In genomic region chr2:76655982-76656381, GRCm38 (mm10) we compare ENCODE assay signal across 12 mouse cellular contexts. TPM values are rescaled to one million over a fixed set of nuclear protein-coding genes. Genes with fewer than 3 reads are reported as not detected.
DNase-seq lines count a peak whose midpoint lies in the region; ATAC-seq and TF ChIP-seq lines count a peak whose summit lies in the region.
"Had no signal": no experiment of that assay in that cellular context is flagged by ENCODE, and none has a peak within 500 bp of the region (broad histone marks: within the 10 kb centered on the region; RNA-seq: fewer than 3 reads in every experiment).

No protein-coding gene starts in this region.

- DNase-seq in kidney, adult 18-20 months, result no peak
- DNase-seq in MEL (ENCODE audit: low read depth, low spot score), result peak; percentile 42
- DNase-seq in kidney, postnatal 36 days, result peak; percentile 42 to 43
- DNase-seq in T-cell, adult 2 months (ENCODE audit: low spot score), result no peak
- DNase-seq in right cerebral cortex, postnatal 10 days (ENCODE audit: low spot score in 2 of 2), result no peak
- no peak for DNase-seq in layer of hippocampus, adult 11-12 months (ENCODE audit: low spot score)
- DNase-seq: cerebellum, postnatal 10 days had no signal

- no peak overlapping the region for H3K27ac ChIP-seq in kidney, embryonic 16.5 days (ENCODE audit: low read length)
- no peak overlapping the region for H3K27ac ChIP-seq in MEL (ENCODE audit: control insufficient read depth, low read depth, low read length)
- H3K27ac ChIP-seq: forebrain, embryonic 12.5 days; macrophage; stomach, embryonic 15.5 days had no signal

- no peak; the same call in none of the 2 replicates for TF ChIP-seq RAD21 in MEL (IDR thresholded peaks at IDR 0.05; ENCODE audit: low read depth, low read length)

- H3K4me2 ChIP-seq in kidney, embryonic 16.5 days (replicated peaks; ENCODE audit: low read depth, low read length), result no peak overlapping the region
- H3K4me2 ChIP-seq: forebrain, embryonic 12.5 days; stomach, embryonic 15.5 days had no signal

- no peaks in the 10 kb centered on the region for H3K4me1 ChIP-seq in kidney, embryonic 16.5 days (ENCODE audit: insufficient read depth, low read length)
- peaks cover 4% of the 10 kb centered on the region; the same call in 1 of the 2 replicates for H3K4me1 ChIP-seq in E14TG2a.4 (replicated peaks; ENCODE audit: low read depth, low read length)
- H3K4me1 ChIP-seq in MEL (ENCODE audit: control insufficient read depth in 1 of 2, insufficient read depth in 2 of 2, low read length in 2 of 2), result no peaks in the 10 kb centered on the region
- H3K4me1 ChIP-seq: forebrain, embryonic 12.5 days; stomach, embryonic 15.5 days had no signal

- TF ChIP-seq CTCF in E14TG2a.4 (conservative IDR thresholded peaks at IDR 0.05; ENCODE audit: low read length) (peak; percentile 58), MEL (IDR thresholded peaks at IDR 0.05 in 2 of 3, conservative IDR thresholded peaks at IDR 0.05 in 1 of 3; ENCODE audit: control insufficient read depth in 1 of 3, insufficient read depth in 1 of 3, low read depth in 2 of 3, low read length in 3 of 3, poor library complexity in 1 of 3, severe bottlenecking in 1 of 3) (peak in 2 of 3 experiments; percentile 40 to 54; a peak in 3 of 6 replicates)

- H3K9me3 ChIP-seq in kidney, embryonic 16.5 days (ENCODE audit: low read length), result no peaks in the 10 kb centered on the region
- H3K9me3 ChIP-seq in E14TG2a.4 (ENCODE audit: low read length) (peaks cover 8% of the 10 kb centered on the region; the same call in 1 of the 2 replicates), MEL (replicated peaks; ENCODE audit: insufficient read depth, low read length) (no peaks in the 10 kb centered on the region)
- H3K9me3 ChIP-seq: forebrain, embryonic 12.5 days; stomach, embryonic 15.5 days had no signal

- H3K4me3 ChIP-seq in kidney, embryonic 16.5 days (ENCODE audit: low read length), result no peak overlapping the region
- H3K4me3 ChIP-seq in E14TG2a.4 (replicated peaks; ENCODE audit: low read length) (no peak overlapping the region), MEL (ENCODE audit: control insufficient read depth in 1 of 2, insufficient read depth in 1 of 2, low read depth in 2 of 2, low read length in 2 of 2) (no peak overlapping the region)
- H3K4me3 ChIP-seq: forebrain, embryonic 12.5 days; stomach, embryonic 15.5 days had no signal

- no peak for TF ChIP-seq EP300 in MEL (IDR thresholded peaks at IDR 0.05; ENCODE audit: low read depth in 1 of 2, low read length in 2 of 2)

- 0 out of 2 replicates have a peak, but pooled peaks have one; percentile 23 for ATAC-seq in kidney, embryonic 16.5 days (ENCODE audit: low FRiP score, low TSS enrichment)

- H3K9ac ChIP-seq in kidney, embryonic 16.5 days (replicated peaks; ENCODE audit: low read length), result no peak overlapping the region
- H3K9ac ChIP-seq in MEL (ENCODE audit: control insufficient read depth, low read depth, low read length, poor library complexity, severe bottlenecking), result no peak overlapping the region
- H3K9ac ChIP-seq: forebrain, embryonic 12.5 days; stomach, embryonic 15.5 days had no signal

- 8% methylated on average over 1 of the region's 1 CpGs for WGBS in kidney, embryonic 16.5 days

- no peak for TF ChIP-seq POLR2A in MEL (IDR thresholded peaks at IDR 0.05; ENCODE audit: control insufficient read depth in 1 of 2, insufficient read depth in 1 of 2, low read depth in 1 of 2, low read length in 2 of 2, poor library complexity in 1 of 2)

- no peaks in the 10 kb centered on the region for H3K27me3 ChIP-seq in kidney, embryonic 16.5 days (ENCODE audit: insufficient read depth, low read length)
- H3K27me3 ChIP-seq in E14TG2a.4 (ENCODE audit: insufficient read depth, low read length) (no peaks in the 10 kb centered on the region), MEL (ENCODE audit: control insufficient read depth in 1 of 2, insufficient read depth in 2 of 2, low read length in 2 of 2) (no peaks in the 10 kb centered on the region)
- H3K27me3 ChIP-seq: forebrain, embryonic 12.5 days; stomach, embryonic 15.5 days had no signal

- no peaks in the 10 kb centered on the region for H3K79me2 ChIP-seq in MEL (ENCODE audit: control insufficient read depth, insufficient read depth, low read length, poor library complexity)

- H3K36me3 ChIP-seq in kidney, embryonic 16.5 days (ENCODE audit: insufficient read depth, low read length), result no peaks in the 10 kb centered on the region
- H3K36me3 ChIP-seq in E14TG2a.4 (ENCODE audit: insufficient read depth, low read length) (no peaks in the 10 kb centered on the region), MEL (ENCODE audit: control insufficient read depth in 1 of 2, insufficient read depth in 2 of 2, low read length in 2 of 2) (no peaks in the 10 kb centered on the region)
- H3K36me3 ChIP-seq: forebrain, embryonic 12.5 days; stomach, embryonic 15.5 days had no signal

TF ChIP-seq in MEL, 35 proteins besides CTCF, POLR2A, EP300 and RAD21:
- TF ChIP-seq POLR2AphosphoS2 (IDR thresholded peaks at IDR 0.05; ENCODE audit: low read length), result no peak
- peak; percentile 13; the same call in 1 of the 2 replicates for TF ChIP-seq SMC3 (IDR thresholded peaks at IDR 0.05; ENCODE audit: low read depth, low read length)

RNA-seq across cellular contexts. Expression of gene Pjvk, which starts 7.7 kb away (rescaled TPM):
- polyA plus RNA-seq in kidney, embryonic 16.5 days (2015; fragmentation: Nextera tagmentation; extraction: Ambion mirVana), result 2.3 and 2.6 TPM in 2 replicates
- total RNA-seq in MEL (2012; rRNA removed), result not detected in 2 replicates
- under 1 TPM in 1 of 2 experiments, not detected in 1; 0.07 TPM for polyA plus RNA-seq in MEL (2012; ENCODE audit: insufficient read depth in 1 of 2, insufficient read length in 2 of 2, low read depth in 1 of 2, low replicate concordance in 2 of 2, missing spikeins in 1 of 2)

RNA-seq across cellular contexts. Expression of gene Prkra, which starts 8.2 kb away (rescaled TPM):
- polyA plus RNA-seq in kidney, embryonic 16.5 days (2015; fragmentation: Nextera tagmentation; extraction: Ambion mirVana), result 78.9 and 80.6 TPM in 2 replicates
- 15.7 and 18.8 TPM in 2 replicates for total RNA-seq in MEL (2012; rRNA removed)
- polyA plus RNA-seq in MEL (2012; ENCODE audit: insufficient read depth in 1 of 2, insufficient read length in 2 of 2, low read depth in 1 of 2, low replicate concordance in 2 of 2, missing spikeins in 1 of 2), result 10 to 100 TPM in 1 of 2 experiments, not detected in 1; 21.5 TPM

RNA-seq across cellular contexts. Expression of gene Fkbp7, which starts 16.9 kb away (rescaled TPM):
- 55.3 and 60.7 TPM in 2 replicates for polyA plus RNA-seq in kidney, embryonic 16.5 days (2015; fragmentation: Nextera tagmentation; extraction: Ambion mirVana)
- total RNA-seq in MEL (2012; rRNA removed), result 0.98 and 1.8 TPM in 2 replicates
- 1 to 10 TPM in 1 of 2 experiments, not detected in 1; 1.1 TPM for polyA plus RNA-seq in MEL (2012; ENCODE audit: insufficient read depth in 1 of 2, insufficient read length in 2 of 2, low read depth in 1 of 2, low replicate concordance in 2 of 2, missing spikeins in 1 of 2)

RNA-seq across cellular contexts. Expression of gene Plekha3, which starts 19.1 kb away (rescaled TPM):
- 3.6 and 4.0 TPM in 2 replicates for polyA plus RNA-seq in kidney, embryonic 16.5 days (2015; fragmentation: Nextera tagmentation; extraction: Ambion mirVana)
- 15.1 and 20.5 TPM in 2 replicates for total RNA-seq in MEL (2012; rRNA removed)
- 10 to 100 TPM in 1 of 2 experiments, not detected in 1; 23.4 TPM for polyA plus RNA-seq in MEL (2012; ENCODE audit: insufficient read depth in 1 of 2, insufficient read length in 2 of 2, low read depth in 1 of 2, low replicate concordance in 2 of 2, missing spikeins in 1 of 2)

Comparison
In these comparisons a context has a peak if more than half of its experiments do, and no peak if none do; other contexts are left out.
1. DNase-seq: peak in MEL (single experiment) and kidney, postnatal 36 days (2 of 2); none in kidney, adult 18-20 months (single experiment), T-cell, adult 2 months (single experiment), right cerebral cortex, postnatal 10 days (0 of 2) and layer of hippocampus, adult 11-12 months (single experiment).
2. RNA of gene Fkbp7, which starts 16.9 kb away (polyA plus RNA-seq): 55.3 to 60.7 TPM in kidney, embryonic 16.5 days; 1.1 TPM in MEL; every median in the first group is over 10 times any median in the second.